Mouse (Mus musculus) 3T3-L1 (cell line): ENCODE measurements at regions not wholly inside any gene's neighbourhood (a gene's known extent, or its start where the extent isn't known, plus 50 kb on each side); places are given as distances from the start of the nearest gene placed in this dataset.

Experiments used
- DNase-seq: peaks from one replicate; pipeline ENCODE4 v3.0.0-alpha.2; 2015; ENCODE audit warnings: low read depth, low spot score

DNA sequence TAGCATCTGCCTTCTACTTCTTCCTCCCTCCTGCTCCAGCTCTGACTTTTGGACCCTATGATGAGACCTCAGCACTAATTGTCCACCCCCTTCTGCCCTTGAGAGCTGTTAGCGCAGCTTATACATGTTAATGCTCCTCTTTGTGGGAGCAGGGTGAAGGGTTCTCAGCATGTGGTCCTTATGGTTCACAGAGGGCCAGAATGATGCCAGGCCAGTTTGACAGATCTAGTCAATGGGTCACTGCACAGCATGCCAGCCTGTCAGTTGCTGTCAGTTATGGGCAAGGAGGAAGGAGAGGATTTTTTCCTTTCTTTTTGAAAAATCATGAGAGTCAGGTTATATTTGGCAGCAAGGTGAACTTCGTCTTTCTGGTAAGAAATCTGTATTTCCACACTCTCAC is 68.4 kb downstream of the 4931417E11Rik start:
- DNase-seq = no peak

DNA sequence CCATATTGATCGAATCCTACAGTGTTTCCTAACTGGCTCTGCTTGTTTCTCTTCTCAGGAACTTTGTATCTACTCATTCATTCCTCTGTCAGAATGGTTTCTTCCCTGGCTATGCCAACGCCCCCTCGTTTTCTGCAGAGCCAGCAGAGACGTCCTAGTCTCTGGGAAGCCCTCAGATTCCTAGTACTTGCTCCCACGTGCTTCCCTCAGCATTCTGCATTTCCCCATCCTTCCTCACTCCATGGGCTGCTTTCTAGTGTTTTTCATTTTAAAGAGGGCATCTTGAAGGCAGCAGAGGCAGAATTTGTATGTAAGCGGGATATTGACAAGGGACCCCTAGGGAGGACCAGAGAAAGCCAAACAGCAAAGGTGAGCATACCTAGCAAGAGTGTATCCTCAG is 80.2 kb downstream of the 4931417E11Rik start:
- DNase-seq = no peak

DNA sequence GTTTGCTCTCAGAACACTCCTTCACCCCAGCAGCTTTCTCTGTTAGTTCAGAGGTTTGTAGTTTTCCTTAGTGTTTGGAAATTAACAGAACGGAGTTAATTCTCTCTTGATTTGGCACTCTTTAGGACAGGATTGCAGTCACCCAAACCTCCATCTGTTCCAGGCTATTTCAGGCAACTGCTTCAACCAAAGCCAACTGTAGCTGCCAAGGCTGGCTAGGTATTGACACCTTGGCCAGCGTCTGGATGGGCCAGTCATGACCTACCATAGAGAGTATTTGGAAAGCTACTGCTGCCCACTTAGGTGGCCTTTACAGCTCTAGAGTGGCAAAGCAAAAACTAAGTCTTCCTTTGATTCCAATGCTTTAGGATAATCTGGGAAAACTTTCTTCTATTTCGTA is 83.2 kb downstream of the 4931417E11Rik start:
- no peak for DNase-seq

DNA sequence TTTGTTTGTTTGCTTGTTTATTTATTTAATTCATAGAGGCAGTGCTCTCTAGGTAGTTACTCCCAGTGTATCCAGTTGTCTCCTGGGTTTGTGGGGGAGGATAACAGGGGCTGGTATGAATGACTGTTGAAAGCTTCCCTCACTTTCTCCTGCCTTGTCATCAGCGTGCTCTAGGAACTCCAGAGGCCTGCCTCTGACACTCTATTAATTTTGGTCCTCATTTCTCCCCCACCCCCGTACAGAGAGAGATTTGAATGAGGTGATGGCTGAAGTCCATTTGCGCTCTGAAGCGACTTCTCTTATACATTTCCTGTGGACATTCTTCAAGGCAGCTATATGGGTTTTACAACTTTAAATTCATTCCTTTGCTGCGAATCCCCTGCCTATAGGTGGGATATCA is 89.6 kb downstream of the 4931417E11Rik start:
- DNase-seq = no peak

DNA sequence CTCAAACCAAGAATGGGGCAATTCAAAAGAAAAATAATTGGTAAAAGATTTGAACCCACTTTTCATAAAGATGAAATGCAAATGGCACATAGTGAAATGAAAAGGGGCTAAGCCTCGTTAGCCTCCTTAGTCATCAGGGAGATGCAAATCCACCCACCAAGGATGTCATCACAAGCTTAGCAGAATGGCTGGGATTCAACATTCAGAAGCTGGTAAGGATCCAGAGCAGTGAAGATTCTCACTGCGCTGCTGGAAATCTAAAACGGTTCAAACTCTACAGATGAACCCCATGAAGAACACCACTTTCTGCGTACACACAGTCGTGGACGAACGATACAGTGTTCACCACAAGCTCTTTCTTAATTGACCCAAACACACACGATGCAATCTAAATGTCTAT is 91.6 kb downstream of the 4931417E11Rik start:
- no peak for DNase-seq

DNA sequence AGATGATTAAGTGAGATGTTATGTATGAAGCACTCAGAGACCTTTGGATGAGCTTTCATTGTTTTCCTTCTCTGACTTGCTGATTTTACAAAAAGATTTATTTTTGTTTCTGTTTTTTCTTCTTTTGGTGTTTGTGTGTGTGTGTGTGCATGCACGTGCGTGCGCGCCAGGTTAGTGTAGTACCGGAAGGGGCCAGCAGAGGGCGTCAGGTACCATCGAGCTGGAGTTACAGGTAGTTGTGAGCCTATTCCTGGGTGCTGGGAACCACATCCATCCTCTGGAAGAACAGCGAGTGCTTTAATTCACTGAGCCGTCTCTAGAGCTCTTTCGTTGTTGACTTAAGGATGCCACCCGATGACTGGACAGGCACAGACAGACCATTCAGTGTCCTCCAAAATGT is 93.2 kb downstream of the 4931417E11Rik start:
- no peak for DNase-seq

DNA sequence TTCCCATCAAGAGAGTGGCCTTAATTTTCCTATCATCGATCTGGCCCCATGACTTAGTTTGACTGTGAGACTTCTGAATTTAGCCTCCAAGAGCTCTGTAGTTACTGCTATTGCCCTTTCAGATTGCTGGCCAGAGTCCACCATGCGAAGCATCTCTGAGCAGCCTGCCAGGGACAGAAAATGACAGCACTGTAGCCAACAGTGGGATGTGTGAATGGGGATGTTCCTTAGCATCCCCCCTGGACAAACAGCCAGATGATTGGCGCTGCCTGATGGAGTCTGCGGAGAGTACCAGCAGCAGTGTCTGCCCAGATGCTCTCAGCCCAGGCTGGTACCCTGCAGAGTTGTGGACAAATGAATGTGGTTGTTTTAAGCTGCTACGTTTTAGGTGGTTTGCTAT is 96.6 kb downstream of the 4931417E11Rik start:
- DNase-seq = no peak

DNA sequence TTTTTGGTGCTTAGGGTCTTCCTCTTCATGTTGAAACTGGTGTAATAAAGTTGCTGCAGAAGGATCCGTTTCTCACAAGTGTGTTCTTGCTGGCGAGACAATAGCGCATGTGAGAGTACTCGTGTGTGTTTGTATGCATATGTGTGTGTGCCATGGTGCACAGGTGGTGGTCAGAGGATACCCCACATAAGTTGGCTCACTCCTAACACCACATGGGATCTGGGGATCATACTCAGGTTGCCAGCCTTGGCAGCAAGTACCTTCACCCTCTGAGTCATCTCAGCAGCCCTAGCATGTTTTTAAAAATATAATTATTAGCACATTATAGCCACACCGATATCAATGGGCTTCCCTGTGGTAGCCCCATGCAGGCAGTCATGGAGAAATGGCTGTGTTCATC is 97.6 kb downstream of the 4931417E11Rik start:
- DNase-seq = no peak

DNA sequence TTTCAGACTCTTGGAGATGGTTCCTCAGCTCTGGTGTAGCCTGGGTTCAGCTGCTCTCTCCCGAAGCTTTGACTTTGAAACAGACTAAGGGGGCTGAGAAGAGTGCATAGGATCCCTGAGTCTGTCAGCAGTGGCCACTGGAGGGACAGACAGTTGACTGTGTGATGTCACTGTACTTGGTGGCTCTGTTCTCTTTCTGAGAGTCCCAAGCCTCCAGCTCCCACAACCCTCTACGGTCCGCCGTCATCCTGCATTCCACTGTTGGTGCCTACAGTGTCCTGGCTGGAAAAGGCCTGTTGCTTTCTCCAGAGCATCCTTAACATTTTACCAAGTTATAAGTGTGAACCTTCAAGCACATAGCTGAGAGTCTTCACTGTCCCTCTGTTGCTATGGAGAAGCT is 98.6 kb downstream of the 4931417E11Rik start:
- no peak for DNase-seq

DNA sequence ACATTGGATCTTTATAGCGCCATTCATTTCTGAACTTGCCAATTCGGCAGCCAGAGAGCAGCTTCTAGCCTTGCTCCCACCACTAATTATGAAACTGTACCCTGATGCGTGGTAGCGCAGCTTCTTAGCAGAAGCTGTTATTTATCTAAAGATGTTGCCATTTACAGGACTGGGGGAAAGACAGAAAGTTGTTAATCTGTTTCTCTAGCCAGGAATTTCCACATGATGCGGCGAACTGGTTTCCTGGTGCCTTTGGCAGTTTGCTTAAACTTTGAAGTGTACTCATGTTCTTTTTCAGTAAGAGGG is 100.7 kb downstream of the 4931417E11Rik start:
- DNase-seq = no peak

DNA sequence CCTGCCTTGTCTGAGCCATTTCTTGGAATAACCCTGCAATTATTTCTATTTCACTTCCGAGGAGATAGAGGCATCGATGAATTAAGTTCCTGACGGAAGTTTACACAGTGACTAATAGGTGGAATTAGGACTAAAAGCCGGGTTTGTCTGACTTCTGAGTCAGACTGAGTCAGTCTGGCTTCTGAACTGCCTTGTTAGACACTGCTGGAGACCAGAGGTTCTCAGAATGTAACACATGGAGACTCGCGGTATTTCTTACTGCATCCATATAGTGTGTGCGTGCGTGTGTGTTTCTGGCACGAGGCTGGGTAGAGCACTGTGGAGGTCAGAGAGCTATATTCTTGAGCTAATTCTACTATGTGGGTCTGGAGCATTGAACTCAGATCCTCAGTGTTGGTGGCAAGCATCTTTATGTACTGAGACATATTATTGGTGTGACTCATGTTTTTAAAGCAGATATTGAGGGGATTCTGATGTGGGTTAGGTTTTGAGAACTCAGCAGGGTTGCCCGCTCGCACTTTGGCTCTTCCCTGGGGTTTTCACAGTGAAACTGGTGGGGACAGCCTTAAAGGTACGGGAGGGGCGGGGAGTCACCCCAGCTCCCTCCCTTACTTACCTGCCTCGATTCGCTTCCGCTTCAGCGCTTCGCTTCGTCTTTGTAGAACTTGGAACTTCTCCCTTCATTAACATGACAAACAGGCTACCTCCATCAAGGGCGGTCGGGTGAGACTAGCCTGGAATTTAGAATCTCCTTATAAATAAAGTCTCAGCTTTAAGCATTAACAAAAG is 101.2 kb downstream of the 4931417E11Rik start:
- DNase-seq = peak; percentile 50

DNA sequence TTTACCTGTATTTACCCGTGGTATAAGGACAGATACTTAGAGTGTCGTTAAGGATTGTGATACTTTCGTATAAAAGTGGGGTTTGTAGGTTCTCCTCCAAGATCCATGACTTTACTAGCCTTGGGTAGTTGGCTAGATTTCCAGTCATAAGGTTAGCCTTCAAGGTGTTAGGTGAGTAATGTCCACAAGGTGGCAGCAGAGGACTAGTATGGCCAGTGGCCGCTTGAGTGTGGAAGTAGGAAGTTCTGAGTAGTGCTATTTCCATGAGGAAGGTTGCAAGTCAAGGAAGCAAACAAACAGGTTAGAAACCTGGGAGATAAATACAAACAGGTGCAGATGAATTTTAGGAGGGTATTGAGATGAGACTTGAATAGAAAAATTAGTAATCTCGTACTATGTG is 101.9 kb downstream of the 4931417E11Rik start:
- DNase-seq = peak; percentile 94

DNA sequence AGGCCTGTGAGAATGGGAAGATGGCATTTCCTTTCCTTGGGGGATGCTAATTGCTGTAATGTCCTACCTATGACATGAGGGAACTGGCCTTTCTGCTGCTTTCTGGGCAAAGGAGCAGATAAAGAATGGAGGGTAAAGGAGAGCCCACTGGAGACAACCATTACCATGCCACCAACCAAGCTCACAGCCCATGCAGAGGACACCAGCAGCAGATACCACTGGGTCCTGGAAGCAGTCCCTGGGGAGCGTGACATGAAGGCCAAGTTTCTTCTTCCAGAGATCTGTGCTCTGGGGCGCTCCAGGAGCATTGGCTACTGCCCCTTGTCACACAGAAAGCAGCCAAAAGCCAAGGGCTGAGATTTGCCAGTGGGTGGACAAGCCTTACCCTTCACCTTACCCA is 102.8 kb downstream of the 4931417E11Rik start:
- no peak for DNase-seq

DNA sequence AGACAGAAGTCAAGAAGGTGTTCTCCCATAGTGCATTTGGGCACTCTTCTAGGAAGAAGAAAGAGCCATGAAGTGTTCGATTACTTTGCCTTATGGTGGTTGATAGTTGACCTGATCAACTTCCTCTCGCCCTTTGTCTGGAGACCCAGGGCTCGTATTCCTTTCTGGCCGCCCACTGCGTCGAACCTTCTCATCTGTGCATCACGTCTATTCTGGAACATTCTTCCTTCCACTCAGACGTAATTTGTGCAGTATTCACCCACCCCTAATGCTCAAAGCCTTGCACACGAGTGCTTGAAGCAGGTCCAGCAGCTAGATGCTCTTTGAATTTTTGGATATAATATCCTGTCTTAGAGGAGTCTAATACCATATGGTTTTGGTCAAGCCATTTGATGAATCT is 104.2 kb downstream of the 4931417E11Rik start:
- DNase-seq = no peak

DNA sequence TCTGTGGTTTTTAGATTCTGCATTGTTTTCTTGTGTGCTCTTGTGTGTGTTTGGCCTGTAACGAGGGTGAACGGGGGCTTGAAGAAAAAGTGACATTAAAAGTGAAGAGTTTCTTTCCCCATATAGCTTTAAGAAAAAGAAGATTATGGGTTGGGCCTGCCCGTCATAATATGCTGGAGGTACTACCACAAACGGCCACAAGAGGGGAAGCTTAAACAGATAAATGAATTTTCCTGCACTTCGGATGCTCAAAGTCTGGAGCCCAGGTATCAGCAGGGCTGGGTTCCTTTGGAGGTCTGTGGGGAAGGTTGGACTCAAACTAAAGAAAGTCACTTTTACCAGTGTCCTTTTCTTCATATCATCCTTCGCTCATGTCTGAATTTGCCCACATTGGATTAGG is 86.8 kb downstream of the Suclg1 start:
- peak; percentile 50 for DNase-seq

DNA sequence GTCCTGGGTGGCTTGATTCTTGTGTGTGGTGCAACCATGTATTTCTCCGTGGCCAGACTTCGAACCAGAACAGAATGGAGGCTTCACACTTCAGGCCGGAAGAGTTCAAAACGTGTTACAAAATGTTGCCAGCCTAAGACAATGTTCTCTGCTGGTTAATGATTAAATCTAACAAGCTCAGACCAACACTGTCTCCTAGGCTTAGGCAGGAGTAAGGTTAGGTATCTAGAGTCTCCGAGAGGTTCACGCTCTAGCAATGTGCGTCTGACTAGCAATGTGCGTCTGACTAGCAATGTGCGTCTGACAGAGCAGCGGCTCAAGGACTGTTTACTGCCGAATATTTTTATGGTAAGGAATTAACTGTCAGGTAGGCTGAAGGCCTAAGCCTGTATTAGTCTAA is 81.5 kb downstream of the Suclg1 start:
- DNase-seq = no peak
